Mouse (Mus musculus) testis, adult 2 months (tissue): Measurements from ENCODE around the gene Olfr16. TPM values are rescaled to one million over a fixed set of nuclear protein-coding genes. Genes with fewer than 3 reads are reported as not detected.

Experiments used
- H3K27ac ChIP-seq: fragments of 200-500 bp; 2 replicates; pipeline ENCODE4 v1.5.1; 2012; ENCODE audit warnings: low read depth, low read length; ENCODE audit not compliant: control insufficient read depth, insufficient read depth
- H3K27me3 ChIP-seq: fragments of 200-500 bp; 2 replicates; pipeline ENCODE4 v1.6.1; 2012; ENCODE audit warnings: mild to moderate bottlenecking, low read length, moderate library complexity; ENCODE audit not compliant: control insufficient read depth, insufficient read depth
- H3K36me3 ChIP-seq: fragments of 200-500 bp; 2 replicates; pipeline ENCODE4 v1.6.1; 2012; ENCODE audit warnings: mild to moderate bottlenecking, low read length; ENCODE audit not compliant: control insufficient read depth, insufficient read depth
- H3K4me1 ChIP-seq: fragments of 200-500 bp; 2 replicates; pipeline ENCODE4 v1.6.1; 2012; ENCODE audit warnings: low read length; ENCODE audit not compliant: control insufficient read depth, insufficient read depth
- H3K4me3 ChIP-seq: fragments of 200-500 bp; 2 replicates; pipeline ENCODE4 v1.5.1; 2012; ENCODE audit warnings: low read depth, mild to moderate bottlenecking, low read length, moderate library complexity, mixed read lengths; ENCODE audit not compliant: control insufficient read depth
- CTCF ChIP-seq: fragments of 200-500 bp; IDR thresholded peaks from 2 replicates; pipeline ENCODE4 v1.5.1; 2012; ENCODE audit warnings: low read depth, mild to moderate bottlenecking, inconsistent platforms, low read length, moderate library complexity; ENCODE audit not compliant: control insufficient read depth, insufficient read depth, insufficient replicate concordance
- POLR2A ChIP-seq: fragments of 200-500 bp; IDR thresholded peaks from 2 replicates; pipeline ENCODE4 v1.6.1; 2012; ENCODE audit warnings: low read depth, mild to moderate bottlenecking, inconsistent platforms, low read length, moderate library complexity; ENCODE audit not compliant: control insufficient read depth
- polyA plus RNA-seq: library from polyadenylated mRNA; depleted of rRNA; stranded (reverse); fragments of >200 nt; gene quantifications from 2 replicates; pipeline ENCODE4 v1.2.3, GENCODE M21; 2012; rRNA removed

Olfr16 gene
- polyA plus RNA-seq = 0.05 and 0.22 TPM in 2 replicates

DNA sequence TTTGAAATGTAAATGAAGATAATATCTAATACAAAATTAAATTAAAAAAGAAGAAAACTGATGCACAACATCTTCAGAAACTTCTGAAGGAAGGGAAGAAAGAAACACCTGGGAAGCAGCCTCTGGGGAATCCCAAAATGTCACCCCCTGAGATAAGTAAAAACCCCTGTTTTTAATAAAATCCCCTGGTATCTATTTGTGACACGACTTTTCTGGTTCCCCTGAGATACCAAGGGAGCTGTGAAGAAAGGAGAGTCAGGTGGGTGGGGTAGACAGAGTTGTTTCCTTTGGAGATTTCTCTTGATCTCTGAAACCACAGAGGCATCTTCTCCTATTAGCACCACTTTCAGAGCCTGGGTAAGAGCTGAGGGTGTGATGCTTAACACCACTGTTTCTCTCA is at the start of gene Olfr16:
Gene Olfr16 (plus strand): TSS at position 250 of the 400 bp plus-strand sequence.
- Histone ChIP-seq H3K4me1 (no peaks in the 10 kb centered on the region), H3K4me3 (no peak within 1 kb of the TSS), H3K36me3 (no peaks in the 10 kb centered on the region), H3K27ac (no peak within 1 kb of the TSS), H3K27me3 (no peaks in the 10 kb centered on the region)
- TF ChIP-seq POLR2A = no peak
- TF ChIP-seq CTCF = no peak

GRCm38 (mm10) chr1:172903313-172903712 is 46.9 kb upstream of the Olfr16 start:
- H3K27ac ChIP-seq = no peak overlapping the region
- H3K27me3 ChIP-seq = no peaks in the 10 kb centered on the region
- H3K4me1 ChIP-seq = no peaks in the 10 kb centered on the region
- no peak overlapping the region for H3K4me3 ChIP-seq
- TF ChIP-seq POLR2A = no peak
- TF ChIP-seq CTCF = no peak
- no peaks in the 10 kb centered on the region for H3K36me3 ChIP-seq

- H3K27ac ChIP-seq = no peak overlapping the region
- H3K4me3 ChIP-seq = no peak overlapping the region
- TF ChIP-seq CTCF (no peak), POLR2A (no peak)
These were observed 33.1 kb upstream of the Olfr16 start for GRCm38 (mm10) chr1:172917115-172917514.

GRCm38 (mm10) chr1:172918450-172918849 is 31.8 kb upstream of the Olfr16 start:
- H3K27ac ChIP-seq = no peak overlapping the region

More at GRCm38 (mm10) chr1:172917115-172917514, 33.1 kb upstream of the Olfr16 start:
- Histone ChIP-seq H3K36me3 (no peaks in the 10 kb centered on the region), H3K27me3 (no peaks in the 10 kb centered on the region), H3K4me1 (no peaks in the 10 kb centered on the region)

DNA sequence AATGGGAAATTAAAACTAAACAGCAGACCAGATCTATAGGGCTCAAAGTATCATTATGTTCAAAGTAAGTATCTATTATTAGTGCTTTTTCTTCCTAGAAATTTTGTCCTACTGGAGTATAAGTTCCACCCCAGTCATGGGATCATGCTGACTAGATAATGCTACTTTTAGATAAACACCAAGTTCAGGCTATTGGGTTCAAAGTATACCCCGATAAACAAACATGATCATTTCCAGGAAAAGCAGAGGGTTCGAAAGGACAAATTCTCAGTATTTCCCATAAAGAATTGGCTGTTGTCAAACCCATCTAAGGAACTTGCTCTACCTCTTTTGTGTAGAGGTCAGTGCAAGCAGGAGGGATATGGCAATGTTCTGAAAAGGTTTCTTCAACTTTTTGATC is 18.0 kb upstream of the Olfr16 start:
- Histone ChIP-seq H3K27ac (no peak overlapping the region), H3K4me3 (no peak overlapping the region), H3K36me3 (no peaks in the 10 kb centered on the region), H3K4me1 (no peaks in the 10 kb centered on the region), H3K27me3 (no peaks in the 10 kb centered on the region)
- TF ChIP-seq CTCF = no peak
- no peak for TF ChIP-seq POLR2A

More at GRCm38 (mm10) chr1:172918450-172918849, 31.8 kb upstream of the Olfr16 start:
- Histone ChIP-seq H3K4me3 (no peak overlapping the region), H3K36me3 (no peaks in the 10 kb centered on the region), H3K27me3 (no peaks in the 10 kb centered on the region), H3K4me1 (no peaks in the 10 kb centered on the region)
- no peak for TF ChIP-seq POLR2A
- no peak for TF ChIP-seq CTCF

- no peaks in the 10 kb centered on the region for H3K36me3 ChIP-seq
- H3K4me3 ChIP-seq = no peak overlapping the region
- TF ChIP-seq CTCF = no peak
- no peak for TF ChIP-seq POLR2A
- no peaks in the 10 kb centered on the region for H3K27me3 ChIP-seq
- no peaks in the 10 kb centered on the region for H3K4me1 ChIP-seq
- H3K27ac ChIP-seq = no peak overlapping the region
These were observed 1.0 kb downstream of the Olfr16 start for GRCm38 (mm10) chr1:172951171-172951720.

GRCm38 (mm10) chr1:172955376-172955775 is 5.2 kb downstream of the Olfr16 start:
- TF ChIP-seq POLR2A (no peak), CTCF (no peak)
- Histone ChIP-seq H3K4me3 (no peak overlapping the region), H3K36me3 (no peaks in the 10 kb centered on the region), H3K27me3 (no peaks in the 10 kb centered on the region), H3K4me1 (no peaks in the 10 kb centered on the region), H3K27ac (no peak overlapping the region)

GRCm38 (mm10) chr1:172960452-172960851 is 10.2 kb downstream of the Olfr16 start:
- no peaks in the 10 kb centered on the region for H3K4me1 ChIP-seq
- H3K36me3 ChIP-seq = no peaks in the 10 kb centered on the region
- H3K4me3 ChIP-seq = no peak overlapping the region
- no peak for TF ChIP-seq CTCF
- TF ChIP-seq POLR2A = no peak
- no peaks in the 10 kb centered on the region for H3K27me3 ChIP-seq
- no peak overlapping the region for H3K27ac ChIP-seq
